ENCODE assay signal across 15 mouse cellular contexts in the genomic region with DNA sequence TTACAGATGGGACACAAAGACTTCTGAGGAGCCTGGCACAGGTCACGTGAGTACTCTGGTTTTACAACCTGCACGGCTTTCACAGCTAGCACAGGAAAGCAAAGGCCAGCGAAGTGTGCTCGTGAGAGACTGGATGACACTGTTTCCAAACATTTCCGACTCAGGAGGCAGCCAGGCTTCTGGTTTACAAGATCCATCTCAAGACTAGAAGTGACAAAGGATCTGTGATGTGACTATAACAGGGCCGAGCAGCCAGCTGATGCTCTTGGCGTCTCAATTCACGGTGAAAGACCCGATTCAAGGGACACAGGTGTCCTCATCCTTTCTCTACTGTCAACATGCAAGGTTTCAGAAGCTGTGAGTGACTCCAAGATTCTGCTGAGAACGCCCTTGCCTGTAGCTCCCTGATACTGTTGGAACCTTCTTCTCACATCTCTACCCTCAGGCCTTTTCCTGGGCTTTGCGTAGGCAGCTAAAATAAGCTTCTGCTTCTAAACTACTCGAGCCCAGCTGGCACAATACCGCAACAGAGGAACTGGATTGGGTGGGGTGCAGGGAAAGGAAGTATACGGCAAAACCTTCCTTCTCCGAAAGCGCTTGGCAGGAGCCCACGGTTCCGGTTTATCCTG.
DNase-seq lines count a peak whose midpoint lies in the region; ATAC-seq lines count a peak whose summit lies in the region.
"Had no signal": no experiment of that assay in that cellular context is flagged by ENCODE, and none has a peak within 500 bp of the region (broad histone marks: within the 10 kb centered on the region; RNA-seq: fewer than 3 reads in every experiment).

No protein-coding gene starts in this region.

- H3K27me3 ChIP-seq in embryonic facial prominence, embryonic 14.5 days (replicated peaks; ENCODE audit: control insufficient read depth, insufficient read depth, low read length), result no peaks in the 10 kb centered on the region
- H3K27me3 ChIP-seq in embryonic facial prominence, embryonic 10.5 days (replicated peaks; ENCODE audit: low read depth, poor library complexity, severe bottlenecking), result no peaks in the 10 kb centered on the region
- H3K27me3 ChIP-seq: embryonic facial prominence, embryonic 13.5 days; intestine, embryonic 15.5 days; liver, embryonic 15.5 days; midbrain, embryonic 12.5 days had no signal

- no peak overlapping the region for H3K4me3 ChIP-seq in embryonic facial prominence, embryonic 14.5 days (ENCODE audit: low read depth, low read length)
- no peak overlapping the region for H3K4me3 ChIP-seq in embryonic facial prominence, embryonic 10.5 days
- H3K4me3 ChIP-seq: embryonic facial prominence, embryonic 13.5 days; intestine, embryonic 15.5 days; liver, embryonic 15.5 days; midbrain, embryonic 12.5 days had no signal

- peak; percentile 11 for DNase-seq in embryonic facial prominence, embryonic 14.5 days (ENCODE audit: low spot score)
- DNase-seq in embryonic facial prominence, embryonic 10.5 days (ENCODE audit: low spot score), result no peak
- DNase-seq in frontal cortex, adult 2 months (ENCODE audit: extremely low spot score in 1 of 2, low spot score in 1 of 2), result peak; percentile 52 to 81
- peak; percentile 61 to 67 for DNase-seq in left cerebral cortex, postnatal 36 days (ENCODE audit: low spot score in 2 of 2)
- DNase-seq in right cerebral cortex, postnatal 14 days, result peak; percentile 64
- no peak for DNase-seq in gastrocnemius, postnatal 14 days
- DNase-seq in urinary bladder, postnatal 14 days (ENCODE audit: low spot score), result no peak
- no peak for DNase-seq in gastrocnemius, adult 8-10 months (ENCODE audit: low spot score in 2 of 2)
- DNase-seq: adrenal gland, postnatal 14 days; B cell, adult 2 months; thymus, postnatal 4 days had no signal

- no peak for ATAC-seq in embryonic facial prominence, embryonic 14.5 days (ENCODE audit: low read depth)
- ATAC-seq: intestine, embryonic 15.5 days had no signal

- no peak overlapping the region for H3K4me2 ChIP-seq in embryonic facial prominence, embryonic 14.5 days (ENCODE audit: low read depth, low read length)
- H3K4me2 ChIP-seq: embryonic facial prominence, embryonic 13.5 days; intestine, embryonic 15.5 days; liver, embryonic 15.5 days; midbrain, embryonic 12.5 days had no signal

- no peaks in the 10 kb centered on the region for H3K4me1 ChIP-seq in embryonic facial prominence, embryonic 14.5 days (ENCODE audit: control insufficient read depth, insufficient read depth, low read length)
- no peaks in the 10 kb centered on the region for H3K4me1 ChIP-seq in embryonic facial prominence, embryonic 10.5 days
- H3K4me1 ChIP-seq: embryonic facial prominence, embryonic 13.5 days; intestine, embryonic 15.5 days; liver, embryonic 15.5 days; midbrain, embryonic 12.5 days had no signal

- no peak overlapping the region for H3K9ac ChIP-seq in embryonic facial prominence, embryonic 14.5 days (ENCODE audit: low read depth, low read length)
- H3K9ac ChIP-seq: embryonic facial prominence, embryonic 13.5 days; intestine, embryonic 15.5 days; liver, embryonic 15.5 days; midbrain, embryonic 12.5 days had no signal

- no peaks in the 10 kb centered on the region for H3K9me3 ChIP-seq in embryonic facial prominence, embryonic 14.5 days (ENCODE audit: control insufficient read depth, low read length)
- H3K9me3 ChIP-seq in embryonic facial prominence, embryonic 10.5 days, result no peaks in the 10 kb centered on the region; the same call in 1 of the 2 replicates
- H3K9me3 ChIP-seq: embryonic facial prominence, embryonic 13.5 days; intestine, embryonic 15.5 days; liver, embryonic 15.5 days; midbrain, embryonic 12.5 days had no signal

- intact Hi-C loops in left cerebral cortex, postnatal 36 days (cut with DNase I), result loop anchor here (5.0 kb wide), 2 partner anchors 42 to 192 kb away; no protein-coding TSS in a partner anchor
- intact Hi-C loops in gastrocnemius, postnatal 14 days (cut with DNase I; ENCODE audit: low total_unique reads), result no loop called here

- WGBS in embryonic facial prominence, embryonic 14.5 days, result 84% methylated on average over 18 of the region's 18 CpGs
- WGBS in embryonic facial prominence, embryonic 10.5 days, result 90% methylated on average over 18 of the region's 18 CpGs

- no peak overlapping the region for H3K27ac ChIP-seq in embryonic facial prominence, embryonic 14.5 days (replicated peaks; ENCODE audit: low read depth, low read length)
- no peak overlapping the region for H3K27ac ChIP-seq in embryonic facial prominence, embryonic 10.5 days (replicated peaks)
- H3K27ac ChIP-seq: embryonic facial prominence, embryonic 13.5 days; intestine, embryonic 15.5 days; liver, embryonic 15.5 days; midbrain, embryonic 12.5 days had no signal

- no peaks in the 10 kb centered on the region for H3K36me3 ChIP-seq in embryonic facial prominence, embryonic 14.5 days (ENCODE audit: control insufficient read depth, insufficient read depth, low read length)
- no peaks in the 10 kb centered on the region for H3K36me3 ChIP-seq in embryonic facial prominence, embryonic 10.5 days (replicated peaks)
- H3K36me3 ChIP-seq: embryonic facial prominence, embryonic 13.5 days; intestine, embryonic 15.5 days; liver, embryonic 15.5 days; midbrain, embryonic 12.5 days had no signal

Comparison
In these comparisons a context has a peak if more than half of its experiments do, and no peak if none do; other contexts are left out.
1. DNase-seq: peak in embryonic facial prominence, embryonic 14.5 days (single experiment), frontal cortex, adult 2 months (2 of 2), left cerebral cortex, postnatal 36 days (2 of 2) and right cerebral cortex, postnatal 14 days (single experiment); none in embryonic facial prominence, embryonic 10.5 days (single experiment), gastrocnemius, postnatal 14 days (single experiment), urinary bladder, postnatal 14 days (single experiment) and gastrocnemius, adult 8-10 months (0 of 2).